Mouse (Mus musculus) naive thymus-derived CD4-positive, alpha-beta T cell, adult 2 months (primary cell): ENCODE data around the gene Pcyt1b.

Experiments
- DNase-seq: peaks from one replicate; pipeline ENCODE4 v3.0.0-alpha.2; 2011; ENCODE audit warnings: low read depth

Gene Pcyt1b

GRCm38 (mm10) chrX:93654218-93655002, at the start of gene Pcyt1b:
Gene Pcyt1b (plus strand): TSS chrX:93654863.
- DNase-seq = no peak

DNA sequence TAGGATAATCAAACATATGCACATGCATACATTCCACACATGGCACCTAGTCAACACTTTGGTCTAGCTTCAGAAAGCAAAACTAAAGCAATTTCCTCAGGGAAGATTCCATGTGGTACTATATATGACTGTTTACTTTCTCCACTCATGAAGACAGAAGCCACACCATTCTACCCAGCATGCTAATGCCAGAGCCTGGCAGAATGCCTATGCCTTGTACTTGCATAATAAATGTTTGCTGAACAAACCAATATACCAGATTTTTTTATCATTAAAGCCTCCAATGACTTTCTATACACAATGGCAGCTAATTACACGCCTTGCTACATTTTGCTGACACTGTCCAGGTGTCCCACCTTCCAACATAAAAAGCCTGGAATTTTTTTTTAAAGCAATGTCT, 24.4 kb upstream of the Pcyt1b start:
- DNase-seq = no peak

- peak; percentile 69 for DNase-seq
Measured at GRCm38 (mm10) chrX:93631657-93632449, 22.8 kb upstream of the Pcyt1b start, which contains the start of gene Pola1. Gene Pola1 (minus strand): TSS chrX:93632155.

GRCm38 (mm10) chrX:93634861-93635375, 19.7 kb upstream of the Pcyt1b start:
- DNase-seq = no peak

DNA sequence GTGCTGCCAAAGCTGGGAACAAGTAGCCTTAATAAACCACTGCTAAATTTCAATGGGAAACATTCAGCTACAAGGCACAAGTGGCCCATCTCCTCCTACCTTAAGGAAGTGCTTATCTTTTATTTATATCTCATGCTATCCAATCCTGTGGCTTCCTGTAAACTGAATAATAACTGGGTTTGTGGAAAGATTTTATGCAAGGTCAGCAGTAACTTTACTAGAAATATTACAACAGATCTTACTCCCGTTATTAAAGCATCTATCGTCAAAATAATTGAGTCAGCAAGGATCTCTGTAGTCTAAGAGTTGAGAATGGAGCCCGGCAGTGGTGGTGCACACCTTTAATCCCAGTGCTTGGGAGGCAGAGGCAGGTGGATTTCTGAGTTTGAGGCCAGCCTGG, 11.1 kb upstream of the Pcyt1b start:
- DNase-seq = no peak

GRCm38 (mm10) chrX:93644022-93644421, 10.6 kb upstream of the Pcyt1b start:
- DNase-seq = no peak

DNA sequence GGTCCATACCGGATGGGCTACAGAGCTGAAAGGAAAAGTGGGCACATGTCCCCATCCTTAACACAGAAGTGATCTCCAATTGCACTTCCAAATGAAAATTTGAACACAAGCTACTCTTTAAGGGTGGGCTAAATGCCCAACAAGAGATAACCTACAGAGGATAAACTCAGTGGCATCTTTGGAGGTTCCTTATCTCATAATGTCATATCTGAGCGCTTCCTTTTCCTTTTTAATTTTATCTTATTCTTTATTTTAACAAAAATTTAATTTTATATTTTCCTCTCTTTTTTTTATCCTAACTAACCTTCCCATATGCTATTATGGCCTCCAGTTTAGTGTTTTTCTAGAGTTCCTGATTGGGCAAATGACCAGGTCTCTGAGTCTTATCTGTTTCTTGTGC, 3.9 kb upstream of the Pcyt1b start:
- DNase-seq = no peak

DNA sequence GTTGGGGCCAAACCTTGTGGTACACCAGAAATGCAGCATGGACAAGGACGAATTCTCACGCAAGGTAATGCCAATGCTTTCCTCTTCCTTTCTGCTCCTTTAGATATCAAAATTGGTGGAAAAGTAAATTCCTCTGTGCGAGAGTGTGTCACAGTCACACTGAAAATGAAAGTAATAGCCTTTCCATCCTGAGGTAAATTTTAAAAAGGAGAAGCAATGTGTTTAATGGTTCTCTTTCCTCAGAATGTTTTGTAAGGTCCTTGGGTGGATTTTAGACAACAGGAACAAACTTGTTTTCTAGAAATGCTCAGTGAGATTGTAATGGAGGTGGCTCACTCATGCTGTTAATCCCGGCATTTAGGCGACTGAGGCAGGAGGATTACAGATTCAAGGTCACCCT, 490 bp downstream of the Pcyt1b start:
- DNase-seq = no peak

DNA sequence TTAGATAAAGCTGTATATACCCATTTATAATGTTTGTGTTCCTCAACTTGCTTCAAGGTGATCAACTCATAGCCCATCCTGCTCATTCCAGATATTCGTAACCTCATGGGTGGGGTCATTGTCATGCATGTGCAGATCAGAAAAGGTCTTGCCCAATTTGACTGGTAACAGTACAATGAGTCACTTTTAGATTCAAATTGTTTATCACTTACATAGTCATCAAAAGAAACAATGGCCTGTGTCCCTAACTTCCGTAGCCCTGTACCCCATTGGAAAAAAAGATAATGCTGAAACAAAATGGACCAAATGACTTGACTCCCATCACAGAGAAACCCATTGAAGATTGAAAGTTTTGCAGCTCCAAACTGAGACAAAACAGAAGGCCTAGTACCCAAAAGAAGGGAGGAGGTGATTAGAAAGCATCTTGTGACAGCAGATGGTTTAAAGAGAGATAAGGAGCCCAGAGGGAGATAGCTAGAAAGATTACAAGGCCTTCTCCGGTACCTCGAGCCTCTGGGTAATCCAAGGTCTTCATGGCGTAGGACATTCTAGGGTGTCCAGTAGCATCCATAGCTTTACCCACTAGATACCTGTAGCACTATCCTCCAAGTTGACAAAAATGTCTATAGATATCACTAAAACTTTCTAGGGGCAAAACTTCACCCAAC, 9.4 kb downstream of the Pcyt1b start:
- no peak for DNase-seq

DNA sequence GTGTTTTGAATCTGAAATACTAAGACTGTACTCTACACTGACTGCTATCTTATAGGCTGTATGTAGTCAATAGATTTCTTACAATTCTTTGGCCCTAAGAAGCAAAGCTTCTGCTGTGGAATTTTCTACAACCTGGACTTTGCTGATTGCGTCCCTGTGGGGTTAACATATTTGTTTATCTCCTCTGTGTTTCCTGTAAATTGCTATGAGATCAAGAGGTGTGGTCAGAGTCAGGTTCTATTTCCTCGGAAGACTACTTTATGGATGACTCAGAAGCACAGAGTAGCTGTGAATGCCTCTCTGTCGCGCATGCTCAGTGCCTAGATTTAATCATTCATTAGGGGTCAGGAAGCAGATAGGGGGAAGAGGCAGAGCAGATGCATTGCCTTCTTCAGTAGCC, 10.1 kb downstream of the Pcyt1b start:
- DNase-seq = no peak

DNA sequence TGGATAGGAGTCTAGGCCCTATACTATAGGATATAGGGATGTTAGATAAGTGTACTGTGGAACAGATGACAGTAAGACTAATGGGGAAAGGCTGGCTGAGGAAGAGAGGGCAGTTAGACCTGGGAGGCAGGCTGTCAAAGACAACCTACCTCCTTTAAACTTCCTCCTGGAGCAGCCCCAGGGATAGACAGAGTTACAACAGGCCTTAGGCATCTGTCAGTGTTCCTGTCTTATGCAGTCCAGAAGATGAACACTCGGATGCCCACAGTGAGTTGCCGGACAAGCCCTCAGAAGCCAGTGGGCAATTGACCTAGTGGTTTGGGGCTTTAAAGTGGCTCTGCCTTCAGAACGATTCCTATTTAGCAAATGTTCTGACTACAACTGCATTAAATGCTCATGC, 19.8 kb downstream of the Pcyt1b start:
- DNase-seq = no peak

DNA sequence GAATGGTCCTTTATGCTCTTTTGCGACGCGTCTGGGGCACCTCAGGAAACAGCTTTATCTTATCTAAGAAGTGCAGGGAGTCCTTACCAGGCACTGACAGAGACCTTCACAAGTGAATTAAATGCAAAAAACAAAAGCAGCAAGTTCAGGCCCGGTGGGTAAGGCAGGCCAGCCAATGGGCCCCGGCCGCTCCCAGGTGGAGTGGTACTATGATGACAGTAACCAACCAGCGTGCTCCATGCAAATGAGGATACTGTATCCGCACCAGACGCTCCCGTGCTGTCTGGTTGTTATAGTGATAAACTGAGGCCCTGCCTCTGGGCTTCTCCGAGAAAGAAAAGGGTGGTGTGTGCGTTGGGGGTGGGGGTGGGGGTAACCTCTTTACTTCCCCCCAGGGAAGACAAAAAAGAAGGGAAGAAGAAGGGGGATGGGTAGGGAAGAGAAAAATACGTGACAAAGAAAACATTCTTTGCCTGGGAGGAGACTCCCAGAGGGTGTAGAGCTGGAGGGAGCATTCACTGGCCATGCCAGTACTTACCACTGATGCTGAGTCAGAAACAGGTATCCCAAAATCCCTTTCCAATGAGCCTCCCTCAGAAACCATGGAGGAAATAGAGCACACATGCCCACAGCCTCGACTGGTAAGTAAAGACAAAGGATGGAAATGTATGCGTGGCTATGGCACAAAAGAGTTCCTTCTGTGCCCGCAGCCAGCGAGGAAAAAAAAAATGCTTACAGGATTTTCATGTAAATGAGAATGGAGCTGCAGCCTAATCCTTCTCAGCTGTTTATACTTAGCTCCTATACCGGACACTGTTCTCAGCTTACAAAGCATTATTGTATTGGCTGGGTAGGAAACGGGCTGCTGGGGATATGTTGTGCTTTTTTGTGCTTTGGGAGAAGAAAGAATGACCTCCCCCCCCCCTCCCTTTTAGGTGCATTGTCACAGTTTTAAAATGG, 20.5 kb downstream of the Pcyt1b start:
- DNase-seq = peak; percentile 58

- DNase-seq = no peak
Measured at GRCm38 (mm10) chrX:93676228-93676627, 21.6 kb downstream of the Pcyt1b start.

GRCm38 (mm10) chrX:93689287-93689686, 34.6 kb downstream of the Pcyt1b start:
- DNase-seq = peak; percentile 4

GRCm38 (mm10) chrX:93690672-93691071, 36.0 kb downstream of the Pcyt1b start:
- DNase-seq = no peak

GRCm38 (mm10) chrX:93697596-93697995, 42.9 kb downstream of the Pcyt1b start:
- DNase-seq = no peak

DNA sequence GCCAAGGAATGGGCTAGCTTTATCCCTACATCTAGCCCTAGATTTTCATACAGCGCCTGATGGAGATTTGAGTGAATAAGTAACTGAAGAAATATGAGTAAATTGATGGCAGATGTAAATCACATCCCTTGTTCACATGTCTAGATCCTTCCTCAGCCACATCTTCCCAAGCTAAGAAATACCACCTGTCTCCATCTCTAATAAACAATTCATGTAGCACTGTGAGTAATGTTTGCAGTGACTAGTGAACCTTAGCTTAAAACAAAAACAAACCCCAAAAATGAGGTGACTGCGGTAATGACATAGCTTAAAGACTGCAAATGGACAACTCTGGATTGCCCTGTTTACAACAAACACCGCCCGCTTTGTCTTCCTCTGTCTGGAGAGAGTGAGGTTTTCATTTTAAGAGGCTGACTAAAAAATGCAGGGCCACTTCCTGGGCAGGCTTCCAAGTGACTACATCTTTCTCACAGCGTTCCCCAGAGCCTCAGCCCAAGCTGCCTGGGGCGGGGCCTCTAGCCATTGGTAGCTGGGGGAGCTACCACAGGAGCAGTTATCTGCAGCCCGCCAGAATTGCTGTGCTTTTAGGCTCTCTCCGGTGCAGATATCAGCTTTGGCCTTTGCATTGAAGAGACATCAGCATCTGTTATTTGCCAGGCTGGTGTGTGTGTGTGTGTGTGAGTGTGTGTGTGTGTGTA, 46.0 kb downstream of the Pcyt1b start:
- peak; percentile 21 for DNase-seq

GRCm38 (mm10) chrX:93712566-93712965, 57.9 kb downstream of the Pcyt1b start:
- DNase-seq = no peak

- no peak for DNase-seq
Measured at GRCm38 (mm10) chrX:93729529-93729928, 74.9 kb downstream of the Pcyt1b start.

DNA sequence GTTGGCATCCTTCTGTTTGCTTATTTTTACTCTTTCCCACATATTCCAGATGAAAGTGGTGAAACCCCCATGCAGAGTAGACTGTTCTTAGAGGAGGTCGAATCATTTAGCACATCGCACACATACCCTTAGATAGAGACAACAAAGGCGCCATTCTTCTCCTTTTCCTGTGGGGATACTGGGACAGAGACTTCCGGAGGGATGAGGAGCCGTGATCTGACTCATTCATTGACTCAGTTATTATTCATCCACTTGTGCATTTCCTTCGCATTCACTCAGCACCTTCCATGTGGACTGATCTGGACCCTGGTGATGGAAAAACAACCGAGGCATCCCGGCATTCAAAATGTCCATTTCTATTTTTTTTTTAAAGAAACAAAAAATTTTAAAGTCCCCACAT, 76.2 kb downstream of the Pcyt1b start:
- no peak for DNase-seq

GRCm38 (mm10) chrX:93732407-93732806, 77.7 kb downstream of the Pcyt1b start:
- DNase-seq = no peak
